Mouse (Mus musculus): ENCODE data around the gene Bex3.

Gene Bex3

GRCm38 (mm10) chrX:136313792-136314564 is 43.9 kb downstream of the Bex3 start:
- no peak for DNase-seq (ENCODE audit: low spot score in 2 of 2)

GRCm38 (mm10) chrX:136319953-136320352 is 49.9 kb downstream of the Bex3 start:
- no peak for DNase-seq (ENCODE audit: low spot score in 2 of 2)
